Mouse (Mus musculus) spleen, adult 18-20 months (tissue): ENCODE data around the gene Il1rl2.

Experiments
- DNase-seq, 2 experiments: peaks; one replicate each; pipeline ENCODE4 v3.0.0; 2022; ENCODE audit warnings: mixed read lengths in 2 of 2

The Il1rl2 gene

GRCm38 (mm10) chr1:40325711-40326327 lies 1.4 kb downstream of the Il1rl2 start:
- DNase-seq, result no peak

- no peak for DNase-seq
Measured at GRCm38 (mm10) chr1:40327604-40328003, 3.2 kb downstream of the Il1rl2 start.

GRCm38 (mm10) chr1:40329526-40329925 lies 5.1 kb downstream of the Il1rl2 start:
- no peak for DNase-seq

- no peak for DNase-seq
Measured at GRCm38 (mm10) chr1:40330181-40330580, 5.8 kb downstream of the Il1rl2 start.

GRCm38 (mm10) chr1:40339346-40339745 lies 14.9 kb downstream of the Il1rl2 start:
- DNase-seq, result no peak

- DNase-seq, result no peak
Measured at GRCm38 (mm10) chr1:40340102-40340501, 15.7 kb downstream of the Il1rl2 start.

- no peak for DNase-seq
Measured at GRCm38 (mm10) chr1:40352158-40352903, 27.9 kb downstream of the Il1rl2 start.

- no peak for DNase-seq
Measured at GRCm38 (mm10) chr1:40352904-40353286, 28.5 kb downstream of the Il1rl2 start.

GRCm38 (mm10) chr1:40354665-40355064 lies 30.3 kb downstream of the Il1rl2 start:
- no peak for DNase-seq

- no peak for DNase-seq
Measured at GRCm38 (mm10) chr1:40355431-40355843, 31.0 kb downstream of the Il1rl2 start.

- DNase-seq, result no peak
Measured at GRCm38 (mm10) chr1:40355904-40356521, 31.6 kb downstream of the Il1rl2 start.

- no peak for DNase-seq
Measured at GRCm38 (mm10) chr1:40357921-40358320, 33.5 kb downstream of the Il1rl2 start.

GRCm38 (mm10) chr1:40358351-40358750 lies 33.9 kb downstream of the Il1rl2 start:
- no peak for DNase-seq

GRCm38 (mm10) chr1:40358771-40359181 lies 34.4 kb downstream of the Il1rl2 start:
- no peak for DNase-seq

GRCm38 (mm10) chr1:40359731-40360130 lies 35.3 kb downstream of the Il1rl2 start:
- no peak for DNase-seq

GRCm38 (mm10) chr1:40360969-40361368 lies 36.6 kb downstream of the Il1rl2 start:
- DNase-seq, result no peak

- DNase-seq, result no peak
Measured at GRCm38 (mm10) chr1:40361596-40361995, 37.2 kb downstream of the Il1rl2 start.

- no peak for DNase-seq
Measured at GRCm38 (mm10) chr1:40362784-40363183, 38.4 kb downstream of the Il1rl2 start.

GRCm38 (mm10) chr1:40372951-40373350 lies 48.5 kb downstream of the Il1rl2 start:
- no peak for DNase-seq

GRCm38 (mm10) chr1:40375148-40375547 lies 50.7 kb downstream of the Il1rl2 start:
- DNase-seq, result no peak

GRCm38 (mm10) chr1:40376745-40377144 lies 52.3 kb downstream of the Il1rl2 start:
- no peak for DNase-seq

GRCm38 (mm10) chr1:40378794-40379193 lies 54.4 kb downstream of the Il1rl2 start:
- DNase-seq, result peak in 1 of 2 experiments; percentile 59

GRCm38 (mm10) chr1:40380111-40380510 lies 55.7 kb downstream of the Il1rl2 start:
- DNase-seq, result peak in 1 of 2 experiments; percentile 61

- DNase-seq, result no peak
Measured at GRCm38 (mm10) chr1:40380990-40381389, 56.6 kb downstream of the Il1rl2 start.
